Mouse (Mus musculus) neural tube, embryonic 11.5 days (tissue): Measurements from ENCODE around the gene Rasgrp3. TPM values are rescaled to one million over a fixed set of nuclear protein-coding genes. Genes with fewer than 3 reads are reported as not detected.

Experiments
- ATAC-seq: fragments of 200-750 bp; cut with Nextera tagmentation; 2 replicates; pipeline ENCODE4 v1.8.0; 2017; ENCODE audit warnings: moderate number of reproducible peaks, mild to moderate bottlenecking, moderate TSS enrichment, moderate library complexity; ENCODE audit not compliant: insufficient read depth, low FRiP score, low TSS enrichment
- DNase-seq: peaks from one replicate; pipeline ENCODE4 v3.0.0-alpha.2; 2015; ENCODE audit warnings: low spot score
- H3K27ac ChIP-seq: fragments of 300-500 bp; sonication (generic); 2 replicates; pipeline ENCODE4 v1.5.1; 2014; ENCODE audit warnings: low read depth, mild to moderate bottlenecking, low read length
- H3K27me3 ChIP-seq: fragments of 300-500 bp; sonication (generic); 2 replicates; pipeline ENCODE4 v1.6.1; 2014; ENCODE audit warnings: mild to moderate bottlenecking, low read length, mixed read lengths; ENCODE audit not compliant: control insufficient read depth, insufficient read depth
- H3K36me3 ChIP-seq: fragments of 300-500 bp; sonication (generic); 2 replicates; pipeline ENCODE4 v1.6.1; 2014; ENCODE audit warnings: mild to moderate bottlenecking, low read length, moderate library complexity, mixed read lengths; ENCODE audit not compliant: control insufficient read depth, insufficient read depth
- H3K4me1 ChIP-seq: fragments of 300-500 bp; sonication (generic); 2 replicates; pipeline ENCODE4 v1.6.1; 2014; ENCODE audit warnings: low read length, mixed read lengths; ENCODE audit not compliant: control insufficient read depth, insufficient read depth
- H3K4me2 ChIP-seq: fragments of 300-500 bp; sonication (generic); 2 replicates; pipeline ENCODE4 v1.6.1; 2014; ENCODE audit warnings: low read depth, mild to moderate bottlenecking, moderate library complexity
- H3K4me3 ChIP-seq: fragments of 300-500 bp; sonication (generic); 2 replicates; pipeline ENCODE4 v1.5.1; 2014; ENCODE audit warnings: low read depth, low read length
- H3K9ac ChIP-seq: fragments of 300-500 bp; sonication (generic); 2 replicates; pipeline ENCODE4 v1.6.1; 2014; ENCODE audit warnings: mild to moderate bottlenecking, low read length
- H3K9me3 ChIP-seq: fragments of 300-500 bp; sonication (generic); 2 replicates; pipeline ENCODE4 v1.6.1; 2016; ENCODE audit warnings: low read length; ENCODE audit not compliant: control insufficient read depth
- WGBS: fragments of 180-500 bp; shearing (Covaris S2); extraction: QIAGEN DNeasy Blood & Tissue Kit; methylation state at CpG from one replicate; pipeline ENCODE4 v1.1.7; 2014; 5-methylcytosine and 5-hydroxymethylcytosine counted together
- polyA plus RNA-seq: library from polyadenylated mRNA; unstranded; fragments of >200 nt; fragmentation: Nextera tagmentation; extraction: Ambion mirVana; gene quantifications from 2 replicates; pipeline ENCODE4 v1.2.1, GENCODE M21; 2014

Rasgrp3 gene
- polyA plus RNA-seq = 11.6 and 12.7 TPM in 2 replicates

GRCm38 (mm10) chr17:75435599-75435998 is at the start of gene Rasgrp3:
Gene Rasgrp3, plus strand, starts transcription at chr17:75435896.
- no peak within 1 kb of the TSS for H3K4me2 ChIP-seq
- no peak within 1 kb of the TSS for H3K27ac ChIP-seq
- no peaks in the 10 kb centered on the region for H3K27me3 ChIP-seq
- H3K9ac ChIP-seq = no peak within 1 kb of the TSS
- ATAC-seq (no peak), DNase-seq (no peak)
- no peak within 1 kb of the TSS for H3K4me3 ChIP-seq
- WGBS = 72% methylated on average over 6 of the region's 6 CpGs
- H3K4me1 ChIP-seq = no peaks in the 10 kb centered on the region
- H3K36me3 ChIP-seq = no peaks in the 10 kb centered on the region
- H3K9me3 ChIP-seq = no peaks in the 10 kb centered on the region

GRCm38 (mm10) chr17:75388402-75388801 is 47.3 kb upstream of the Rasgrp3 start:
- Histone ChIP-seq H3K36me3 (no peaks in the 10 kb centered on the region), H3K9ac (no peak overlapping the region), H3K9me3 (no peaks in the 10 kb centered on the region), H3K4me1 (no peaks in the 10 kb centered on the region), H3K27me3 (no peaks in the 10 kb centered on the region), H3K27ac (no peak overlapping the region), H3K4me3 (no peak overlapping the region), H3K4me2 (no peak overlapping the region)
- DNase-seq = no peak
- WGBS = 76% methylated on average over 4 of the region's 4 CpGs
- no peak for ATAC-seq

- no peaks in the 10 kb centered on the region for H3K4me1 ChIP-seq
- DNase-seq = no peak
- ATAC-seq = no peak; the same call in 1 of the 2 replicates
- H3K4me2 ChIP-seq = no peak overlapping the region
- 80% methylated on average over 10 of the region's 10 CpGs for WGBS
- H3K9ac ChIP-seq = no peak overlapping the region
- no peak overlapping the region for H3K27ac ChIP-seq
- H3K27me3 ChIP-seq = no peaks in the 10 kb centered on the region
- no peaks in the 10 kb centered on the region for H3K9me3 ChIP-seq
- H3K36me3 ChIP-seq = no peaks in the 10 kb centered on the region
- no peak overlapping the region for H3K4me3 ChIP-seq
Observed at GRCm38 (mm10) chr17:75390142-75390541, 45.6 kb upstream of the Rasgrp3 start.

- H3K4me3 ChIP-seq = no peak overlapping the region
- ATAC-seq (no peak), DNase-seq (no peak)
- no peak overlapping the region for H3K4me2 ChIP-seq
- H3K27ac ChIP-seq = no peak overlapping the region
- no peaks in the 10 kb centered on the region for H3K36me3 ChIP-seq
- H3K4me1 ChIP-seq = no peaks in the 10 kb centered on the region
- no peaks in the 10 kb centered on the region for H3K9me3 ChIP-seq
- whole genome bisulfite sequencing = 88% methylated on average over 6 of the region's 6 CpGs
- H3K27me3 ChIP-seq = no peaks in the 10 kb centered on the region
- H3K9ac ChIP-seq = no peak overlapping the region
Observed at GRCm38 (mm10) chr17:75391429-75392192, 44.1 kb upstream of the Rasgrp3 start.

- DNase-seq = no peak
- Histone ChIP-seq H3K4me3 (no peak overlapping the region), H3K36me3 (no peaks in the 10 kb centered on the region), H3K4me1 (no peaks in the 10 kb centered on the region), H3K4me2 (no peak overlapping the region), H3K9ac (no peak overlapping the region), H3K27ac (no peak overlapping the region), H3K27me3 (no peaks in the 10 kb centered on the region), H3K9me3 (no peaks in the 10 kb centered on the region)
- ATAC-seq = no peak
- WGBS = 74% methylated on average over 4 of the region's 4 CpGs
Observed at GRCm38 (mm10) chr17:75406405-75406804, 29.3 kb upstream of the Rasgrp3 start.

- Histone ChIP-seq H3K36me3 (no peaks in the 10 kb centered on the region), H3K27me3 (no peaks in the 10 kb centered on the region), H3K9me3 (no peaks in the 10 kb centered on the region), H3K4me2 (no peak overlapping the region), H3K4me1 (no peaks in the 10 kb centered on the region), H3K4me3 (no peak overlapping the region), H3K9ac (no peak overlapping the region), H3K27ac (no peak overlapping the region)
- no peak for ATAC-seq
- WGBS = 71% methylated on average over 3 of the region's 3 CpGs
- DNase-seq = no peak
Observed at GRCm38 (mm10) chr17:75416861-75417260, 18.8 kb upstream of the Rasgrp3 start.

GRCm38 (mm10) chr17:75434152-75434551 is 1.5 kb upstream of the Rasgrp3 start:
- no peak overlapping the region for H3K4me2 ChIP-seq
- no peak overlapping the region for H3K4me3 ChIP-seq
- H3K36me3 ChIP-seq = no peaks in the 10 kb centered on the region
- no peaks in the 10 kb centered on the region for H3K4me1 ChIP-seq
- no peaks in the 10 kb centered on the region for H3K9me3 ChIP-seq
- 95% methylated on average over 2 of the region's 2 CpGs for WGBS
- ATAC-seq = no peak
- H3K27me3 ChIP-seq = no peaks in the 10 kb centered on the region
- no peak overlapping the region for H3K27ac ChIP-seq
- no peak for DNase-seq
- no peak overlapping the region for H3K9ac ChIP-seq

- Histone ChIP-seq H3K4me2 (no peak overlapping the region), H3K27ac (no peak overlapping the region), H3K9me3 (no peaks in the 10 kb centered on the region), H3K4me3 (no peak overlapping the region), H3K27me3 (no peaks in the 10 kb centered on the region), H3K36me3 (no peaks in the 10 kb centered on the region), H3K9ac (no peak overlapping the region), H3K4me1 (no peaks in the 10 kb centered on the region)
- no peak for ATAC-seq
- DNase-seq = no peak
- WGBS = 77% methylated on average over 3 of the region's 3 CpGs
Observed at GRCm38 (mm10) chr17:75434871-75435270, 825 bp upstream of the Rasgrp3 start.

GRCm38 (mm10) chr17:75436095-75436494 is 399 bp downstream of the Rasgrp3 start:
- Histone ChIP-seq H3K9ac (no peak overlapping the region), H3K4me3 (no peak overlapping the region), H3K9me3 (no peaks in the 10 kb centered on the region), H3K27ac (no peak overlapping the region), H3K36me3 (no peaks in the 10 kb centered on the region), H3K27me3 (no peaks in the 10 kb centered on the region), H3K4me1 (no peaks in the 10 kb centered on the region), H3K4me2 (no peak overlapping the region)
- WGBS = 76% methylated on average over 8 of the region's 8 CpGs
- ATAC-seq = no peak
- no peak for DNase-seq
